Mouse (Mus musculus): ENCODE measurements around the gene Sp2. TPM values are rescaled to one million over a fixed set of nuclear protein-coding genes. Genes with fewer than 3 reads are reported as not detected.

Sp2 gene
- total RNA-seq, 2 experiments from 2014 or later = 10.1 to 11.8 TPM

- intact Hi-C loops (cut with DNase I) = no loop called here
- DNase-seq (ENCODE audit: low spot score in 2 of 2) = no peak
These were observed 34.9 kb downstream of the Sp2 start for GRCm38 (mm10) chr11:96947849-96948248.

- intact Hi-C loops (cut with DNase I) = no loop called here
- DNase-seq (ENCODE audit: low spot score in 2 of 2) = no peak
These were observed 36.3 kb downstream of the Sp2 start for GRCm38 (mm10) chr11:96946498-96946897.

- DNase-seq (ENCODE audit: low spot score in 2 of 2) = no peak
- intact Hi-C loops (cut with DNase I) = no loop called here
These were observed 37.7 kb downstream of the Sp2 start for GRCm38 (mm10) chr11:96944844-96945580.

- peak; percentile 93 to 97 for DNase-seq (ENCODE audit: low spot score in 2 of 2)
- intact Hi-C loops (cut with DNase I) = no loop called here
These were observed 38.9 kb downstream of the Sp2 start, which contains the start of gene Pnpo for GRCm38 (mm10) chr11:96943746-96944304. Gene Pnpo (minus strand): TSS chr11:96943986.

- intact Hi-C loops (cut with DNase I) = no loop called here
These were observed 40.7 kb downstream of the Sp2 start for GRCm38 (mm10) chr11:96941989-96942590.

GRCm38 (mm10) chr11:96940578-96941465 lies 41.9 kb downstream of the Sp2 start:
- intact Hi-C loops (cut with DNase I) = no loop called here
- no peak for DNase-seq (ENCODE audit: low spot score in 2 of 2)

More at GRCm38 (mm10) chr11:96941989-96942590, 40.7 kb downstream of the Sp2 start:
- no peak for DNase-seq (ENCODE audit: low spot score in 2 of 2)

GRCm38 (mm10) chr11:96938426-96938800 lies 44.3 kb downstream of the Sp2 start:
- no peak for DNase-seq (ENCODE audit: low spot score in 2 of 2)
- intact Hi-C loops (cut with DNase I) = no loop called here

GRCm38 (mm10) chr11:96937549-96938425 lies 45.0 kb downstream of the Sp2 start:
- intact Hi-C loops (cut with DNase I) = no loop called here
- no peak for DNase-seq (ENCODE audit: low spot score in 2 of 2)

GRCm38 (mm10) chr11:96935872-96936650 lies 46.7 kb downstream of the Sp2 start:
- DNase-seq (ENCODE audit: low spot score in 2 of 2) = no peak
- intact Hi-C loops (cut with DNase I) = no loop called here

- intact Hi-C loops (cut with DNase I) = no loop called here
- peak; percentile 45 to 77 for DNase-seq (ENCODE audit: low spot score in 2 of 2)
These were observed 47.8 kb downstream of the Sp2 start for GRCm38 (mm10) chr11:96934921-96935356.

- intact Hi-C loops (cut with DNase I) = no loop called here
- DNase-seq (ENCODE audit: low spot score in 2 of 2) = no peak
These were observed 49.0 kb downstream of the Sp2 start for GRCm38 (mm10) chr11:96933562-96934276.

- DNase-seq (ENCODE audit: low spot score in 2 of 2) = no peak
- intact Hi-C loops (cut with DNase I) = no loop called here
These were observed 51.3 kb downstream of the Sp2 start for GRCm38 (mm10) chr11:96931327-96932062.

- intact Hi-C loops (cut with DNase I) = no loop called here
- no peak for DNase-seq (ENCODE audit: low spot score in 2 of 2)
These were observed 52.9 kb downstream of the Sp2 start for GRCm38 (mm10) chr11:96929766-96930331.

- intact Hi-C loops (cut with DNase I) = no loop called here
- DNase-seq (ENCODE audit: low spot score in 2 of 2) = no peak
These were observed 53.5 kb downstream of the Sp2 start for GRCm38 (mm10) chr11:96929096-96929765.

- intact Hi-C loops (cut with DNase I) = no loop called here
- DNase-seq (ENCODE audit: low spot score in 2 of 2) = no peak
These were observed 54.1 kb downstream of the Sp2 start for GRCm38 (mm10) chr11:96928691-96929090.

GRCm38 (mm10) chr11:96928088-96928487 lies 54.7 kb downstream of the Sp2 start, which contains the start of gene Prr15l:
Gene Prr15l (plus strand): TSS chr11:96928104.
- intact Hi-C loops (cut with DNase I) = no loop called here
- no peak for DNase-seq (ENCODE audit: low spot score in 2 of 2)

All from left cerebral cortex, postnatal 14 days (tissue).